Mouse (Mus musculus) cerebellum, adult 9-10 months (tissue): ENCODE measurements around the gene Pear1.
"Not testable (repeated sequence)": the region's sequence is repeated elsewhere in the genome, so short reads cannot be mapped to it uniquely, and the experiment has no call there.

Source experiments
- DNase-seq: peaks from one replicate; pipeline ENCODE4 v3.0.0; 2022

The Pear1 gene

DNA sequence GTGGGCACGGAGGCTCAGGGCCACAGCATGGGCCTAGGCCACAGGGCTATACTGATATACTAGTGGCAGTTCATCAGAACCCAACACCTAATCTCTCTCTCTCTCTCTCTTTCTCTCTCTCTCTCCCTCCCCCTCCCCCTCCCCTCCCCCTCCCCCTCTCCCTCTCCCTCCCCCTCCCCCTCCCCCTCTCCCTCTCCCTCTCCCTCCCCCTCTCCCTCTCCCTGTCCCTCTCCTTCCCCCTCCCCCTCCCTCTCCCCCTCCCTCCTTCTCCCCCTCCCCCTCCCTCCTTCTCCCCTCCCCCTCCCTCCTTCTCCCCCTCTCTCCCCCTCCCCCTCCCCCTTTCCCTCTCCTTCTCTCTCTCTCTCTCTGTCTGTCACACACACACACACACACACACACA is at the start of gene Pear1:
Gene Pear1, minus strand, starts transcription at position 101 of the 400 bp plus-strand sequence.
- not testable (repeated sequence) for DNase-seq

DNA sequence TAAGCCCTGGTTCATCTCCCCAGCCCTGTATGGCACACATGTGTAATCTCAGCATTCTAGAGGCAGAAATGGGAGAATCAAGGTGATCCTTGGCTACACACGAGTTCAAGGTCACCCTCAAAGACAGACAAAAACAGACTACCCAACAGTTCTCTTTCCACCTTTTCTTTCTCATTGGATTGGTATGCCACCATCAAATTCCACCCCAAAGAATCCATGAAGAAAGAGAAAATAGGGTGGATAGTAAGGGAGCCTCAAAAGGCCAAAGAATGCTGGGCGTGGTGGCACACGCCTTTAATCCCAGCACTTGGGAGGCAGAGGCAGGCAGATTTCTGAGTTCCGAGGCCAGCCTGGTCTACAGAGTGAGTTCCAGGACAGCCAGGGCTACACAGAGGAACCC is 40.0 kb upstream of the Pear1 start:
- DNase-seq, result not testable (repeated sequence)

GRCm38 (mm10) chr3:87859813-87860212 is 35.7 kb upstream of the Pear1 start:
- peak; percentile 64 for DNase-seq

DNA sequence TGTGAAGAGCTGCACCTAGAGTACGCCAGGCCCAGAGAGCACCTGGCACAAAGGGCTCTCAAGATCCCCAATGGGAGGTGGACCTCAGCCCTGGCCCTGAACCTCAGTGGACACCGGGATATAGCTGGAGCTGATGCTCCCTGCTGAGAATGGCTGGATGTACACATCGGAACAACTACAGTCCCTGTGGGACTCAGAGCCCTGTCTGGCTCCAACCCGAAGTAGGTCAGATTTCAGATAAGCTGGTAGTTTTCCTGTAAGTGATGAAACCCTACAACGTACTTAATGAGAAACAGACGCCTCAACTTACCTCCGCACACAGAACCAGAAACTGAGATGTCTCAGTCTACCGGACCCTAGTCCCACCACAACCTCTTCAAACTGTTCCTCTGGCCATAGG is 33.6 kb upstream of the Pear1 start:
- DNase-seq, result no peak

- DNase-seq, result no peak
Observed at GRCm38 (mm10) chr3:87855936-87856335, 31.8 kb upstream of the Pear1 start.

- no peak for DNase-seq
Observed at GRCm38 (mm10) chr3:87854795-87855568, 30.9 kb upstream of the Pear1 start.

GRCm38 (mm10) chr3:87849117-87849516 is 25.0 kb upstream of the Pear1 start:
- DNase-seq, result no peak

DNA sequence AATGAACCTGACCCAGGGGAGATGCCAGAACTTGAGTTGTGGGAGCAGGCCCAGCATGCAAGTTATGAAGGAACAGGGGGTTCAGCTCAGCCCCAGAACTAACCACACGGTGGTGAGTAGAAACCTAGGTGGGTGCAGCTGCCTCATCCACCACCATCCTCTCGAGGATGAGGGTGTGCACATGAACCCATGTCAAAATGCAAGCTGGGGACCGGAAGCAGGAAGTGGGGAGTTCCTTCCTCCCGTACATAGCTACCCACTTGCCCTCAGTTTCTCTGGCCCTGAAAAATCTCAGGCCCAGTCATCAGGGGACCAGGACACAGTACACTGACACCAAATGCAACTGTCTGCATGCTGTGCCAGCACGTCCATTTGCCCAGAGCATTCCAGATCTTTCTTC is 23.6 kb upstream of the Pear1 start:
- DNase-seq, result no peak

DNA sequence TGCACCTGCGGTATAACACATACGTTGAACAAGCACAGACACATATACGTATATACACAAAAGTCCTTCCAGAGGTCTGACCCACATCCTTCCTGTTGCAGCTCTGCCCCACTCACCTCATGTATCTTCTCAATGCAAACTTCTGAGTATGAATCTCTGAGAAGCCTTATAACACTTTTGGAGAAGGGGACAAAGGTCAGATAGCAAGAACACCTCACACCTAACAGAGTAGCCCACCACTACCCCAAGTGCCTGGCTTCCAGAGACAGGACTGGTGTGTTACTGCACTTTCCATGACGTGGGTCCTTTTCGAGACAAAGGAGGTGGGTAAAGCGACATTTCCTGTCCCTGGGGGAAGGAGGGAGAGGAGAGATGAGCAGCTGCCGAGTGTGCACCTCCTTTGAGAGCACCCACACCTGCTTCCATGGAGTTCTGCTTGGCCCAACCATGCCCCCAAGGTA is 22.6 kb upstream of the Pear1 start, which contains the start of gene Sh2d2a:
Gene Sh2d2a, plus strand, starts transcription at position 106 of the 461 bp plus-strand sequence.
- DNase-seq, result no peak

DNA sequence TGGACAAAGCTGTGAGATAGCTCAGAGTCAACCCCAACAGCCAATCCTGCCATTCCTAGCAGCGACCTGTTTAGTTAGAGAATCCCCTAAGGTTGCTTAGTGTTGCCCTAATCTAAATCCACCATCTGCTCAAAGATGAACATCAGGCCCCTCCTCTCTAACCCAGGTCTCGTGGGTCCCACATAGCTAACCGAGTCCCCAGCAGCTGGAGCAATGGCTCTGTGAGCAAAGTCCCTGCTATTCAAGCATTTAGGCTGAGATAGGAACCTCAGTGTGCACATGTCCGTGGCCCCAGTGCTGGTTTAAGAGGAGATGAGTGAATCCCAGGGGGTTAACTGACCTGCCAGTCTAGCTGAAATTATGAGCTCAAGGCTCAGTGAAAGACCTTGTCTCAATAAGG is 22.1 kb upstream of the Pear1 start:
- no peak for DNase-seq

DNA sequence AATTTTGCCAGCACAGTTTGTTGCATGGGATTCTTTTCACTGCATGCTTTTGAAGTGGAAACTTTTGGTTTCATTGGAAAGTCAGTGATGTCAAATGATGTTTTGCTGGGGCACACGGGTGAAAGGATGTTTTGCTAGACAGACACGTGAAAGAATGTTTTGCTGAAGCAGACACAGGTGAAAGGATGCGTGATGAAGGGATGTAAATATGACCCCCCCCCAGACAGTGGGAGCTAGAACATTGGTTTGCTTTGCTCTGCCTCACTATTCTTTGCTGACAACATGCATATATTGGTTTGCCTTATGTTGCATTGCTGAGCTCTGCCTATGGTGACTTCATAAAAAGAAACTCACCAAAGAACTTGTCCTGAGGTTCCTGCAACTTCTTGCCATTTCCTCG is 20.9 kb upstream of the Pear1 start:
- DNase-seq, result no peak

- DNase-seq, result no peak
Observed at GRCm38 (mm10) chr3:87840858-87841257, 16.8 kb upstream of the Pear1 start.

DNA sequence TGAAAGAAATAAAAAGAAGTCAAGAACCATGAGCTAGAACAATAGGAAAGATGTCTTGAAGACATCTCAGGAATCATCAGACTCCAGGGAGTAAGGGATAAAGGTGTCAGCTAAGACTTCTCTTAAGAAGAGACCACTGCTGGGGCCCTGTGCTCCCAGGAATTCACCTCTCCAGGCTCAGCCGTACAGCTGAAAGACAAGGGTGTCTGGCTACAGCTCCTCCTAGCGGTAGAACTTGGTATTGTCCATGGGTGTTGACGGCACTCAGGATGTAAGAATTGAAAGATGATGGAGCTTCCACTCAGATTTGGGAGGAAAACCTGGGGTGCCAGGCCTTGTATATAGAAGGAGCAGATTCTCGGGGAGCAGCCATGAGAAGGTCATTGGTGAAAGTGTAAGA is 14.5 kb upstream of the Pear1 start:
- DNase-seq, result peak; percentile 61

GRCm38 (mm10) chr3:87833482-87833881 is 9.4 kb upstream of the Pear1 start:
- DNase-seq, result no peak

DNA sequence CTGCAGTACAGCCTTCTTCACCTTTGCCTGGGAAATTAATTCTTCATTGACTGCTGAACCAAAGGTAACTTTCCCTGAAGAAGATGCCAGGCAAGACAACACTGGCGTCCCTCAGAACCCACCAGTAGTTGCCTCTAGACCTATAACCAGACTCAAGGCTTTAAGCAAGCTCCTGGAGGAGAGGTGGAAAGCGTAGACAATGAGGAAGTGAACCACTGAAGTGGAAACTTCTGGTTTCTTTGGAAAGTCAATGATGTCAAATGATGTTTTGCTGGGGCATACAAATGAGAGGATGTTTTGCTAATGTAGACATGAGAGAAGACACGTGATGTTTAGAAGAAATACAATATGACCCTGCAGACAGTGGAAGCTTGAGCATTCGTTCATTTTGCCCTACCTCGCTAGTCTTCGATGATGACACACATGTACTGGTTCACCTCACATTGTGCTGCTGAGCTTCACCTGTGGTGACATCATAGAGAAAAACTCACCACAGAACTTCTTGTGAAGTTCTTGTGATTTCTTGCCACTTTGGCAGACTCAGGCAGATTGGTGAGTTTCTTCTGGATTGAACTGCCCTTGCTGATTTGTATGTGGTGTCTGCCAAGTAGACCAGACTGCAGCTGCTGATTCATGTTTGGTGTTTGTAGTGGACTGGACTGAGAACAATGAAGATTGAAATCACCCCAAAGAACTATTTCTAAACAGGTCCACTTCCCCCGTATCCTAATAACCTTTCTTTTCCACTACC is 8.2 kb upstream of the Pear1 start:
- DNase-seq, result no peak

- DNase-seq, result no peak
Observed at GRCm38 (mm10) chr3:87829025-87829424, 4.9 kb upstream of the Pear1 start.

DNA sequence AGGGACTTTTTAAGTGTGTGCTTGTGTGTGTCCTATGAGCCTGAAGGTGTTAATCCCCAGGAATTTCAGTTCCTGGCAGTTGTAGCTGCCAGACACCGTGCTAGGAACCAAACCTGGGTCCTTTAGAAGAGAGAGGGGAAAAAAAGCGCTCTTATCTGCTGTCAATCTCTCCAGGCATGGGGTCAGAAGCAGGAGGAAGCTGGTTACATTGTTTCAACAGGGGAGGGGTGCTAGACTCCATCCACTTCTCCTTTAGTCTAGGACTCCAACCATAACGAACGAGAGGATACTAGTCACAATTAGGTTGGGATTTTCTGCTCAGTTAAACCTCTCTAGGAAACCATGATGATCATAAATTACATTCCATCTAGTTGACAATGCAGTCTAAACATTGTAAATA is 4.3 kb upstream of the Pear1 start:
- no peak for DNase-seq

DNA sequence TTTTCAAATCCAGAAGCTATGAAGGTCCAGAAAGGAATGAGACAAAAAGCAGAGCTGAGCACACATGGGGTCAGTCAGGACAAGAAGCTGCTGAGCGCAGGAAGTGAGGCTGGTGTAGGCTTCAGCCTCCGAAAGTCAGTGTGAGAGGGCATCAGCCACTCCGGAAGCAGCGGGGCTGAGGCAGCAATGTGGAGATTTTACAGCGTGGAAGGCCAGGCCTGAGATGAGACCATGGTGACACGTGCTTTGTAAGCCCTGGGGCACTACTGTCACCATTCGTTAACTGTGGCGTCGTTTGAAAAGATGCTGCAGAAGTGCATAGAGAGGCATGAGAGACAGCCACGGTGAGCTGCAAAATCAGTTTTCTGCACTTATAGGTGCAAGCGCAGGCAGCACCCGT is 5.9 kb downstream of the Pear1 start:
- no peak for DNase-seq

GRCm38 (mm10) chr3:87816646-87817093 is 7.4 kb downstream of the Pear1 start:
- DNase-seq, result peak; percentile 81

DNA sequence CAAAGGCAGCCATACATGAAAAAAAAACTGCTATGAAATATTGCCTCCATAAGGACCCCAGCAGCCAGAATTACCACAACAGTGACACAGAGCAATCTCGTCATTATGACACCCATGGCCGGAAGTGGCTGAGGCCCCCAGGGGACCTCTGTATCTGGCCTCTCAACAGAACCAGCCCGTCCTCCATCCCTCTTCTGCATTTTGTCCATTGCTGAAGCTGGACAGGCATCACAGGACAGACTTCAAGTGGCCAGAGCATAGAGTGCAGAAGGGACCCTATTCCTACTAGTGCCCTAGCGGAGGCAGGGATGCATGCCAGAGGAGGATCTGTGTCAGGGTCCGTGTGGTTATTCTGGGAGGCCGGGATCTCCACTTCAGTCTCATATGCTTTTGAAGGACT is 7.9 kb downstream of the Pear1 start:
- DNase-seq, result no peak

DNA sequence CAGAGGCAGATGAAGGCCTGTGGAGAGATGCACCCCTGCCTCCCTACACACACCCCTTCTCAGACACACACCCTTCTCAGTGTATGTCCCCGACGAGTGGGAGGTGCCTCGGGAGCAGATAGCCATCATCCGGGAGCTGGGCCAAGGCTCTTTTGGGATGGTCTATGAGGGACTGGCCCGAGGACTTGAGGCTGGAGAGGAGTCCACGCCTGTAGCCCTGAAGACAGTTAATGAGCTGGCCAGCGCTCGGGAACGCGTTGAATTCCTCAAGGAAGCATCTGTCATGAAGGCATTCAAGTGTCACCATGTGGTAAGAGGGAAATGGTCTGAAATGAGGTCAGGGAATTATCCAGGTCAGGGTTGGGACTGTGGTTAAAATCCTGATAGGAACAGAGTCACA is 11.2 kb downstream of the Pear1 start:
- DNase-seq, result peak; percentile 25

DNA sequence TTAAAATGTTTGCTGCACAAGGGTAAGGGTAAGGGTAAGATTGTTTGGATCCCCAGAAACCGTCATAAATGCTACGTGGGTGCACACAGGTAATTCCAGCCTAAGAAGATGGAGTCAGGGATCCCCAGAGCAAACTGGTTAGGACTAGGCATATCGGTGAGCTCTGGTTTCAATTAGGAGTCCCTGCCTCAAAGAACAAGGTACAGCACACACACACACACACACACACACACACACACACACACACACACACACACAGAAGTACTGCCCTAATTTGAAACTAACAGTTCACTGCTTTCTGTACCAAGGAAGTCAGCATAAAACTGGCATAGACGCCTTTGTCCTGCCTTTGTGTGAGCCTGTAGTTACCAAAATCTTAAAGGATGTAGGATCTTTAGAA is 11.7 kb downstream of the Pear1 start:
- DNase-seq, result no peak

DNA sequence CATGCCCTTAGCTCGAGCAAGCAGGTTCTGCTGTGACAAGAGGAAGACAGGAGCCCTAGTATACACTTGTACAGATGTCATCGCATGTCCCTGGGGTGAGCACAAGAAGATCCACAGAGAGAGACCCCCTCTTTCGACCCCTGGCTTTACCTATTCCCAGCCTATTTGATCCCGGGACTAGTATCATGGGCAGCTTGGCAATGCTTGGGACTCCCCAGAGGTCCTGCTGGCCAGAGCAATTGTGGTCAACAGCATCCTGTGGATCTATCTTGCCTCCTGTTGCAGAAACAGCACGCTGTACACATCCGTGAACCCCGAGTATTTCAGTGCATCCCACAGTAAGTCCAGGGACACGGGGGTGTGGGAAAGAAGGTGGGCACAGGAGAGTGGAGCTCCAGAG is 12.8 kb downstream of the Pear1 start:
- DNase-seq, result no peak

GRCm38 (mm10) chr3:87809322-87809962 is 14.7 kb downstream of the Pear1 start:
- no peak for DNase-seq
